Mouse (Mus musculus) forelimb bud, embryonic 11.5 days (tissue): ENCODE data around the gene Smok2b.
"Not testable (repeated sequence)": the region's sequence is repeated elsewhere in the genome, so short reads cannot be mapped to it uniquely, and the experiment has no call there.

Experiments used
- DNase-seq: peaks from one replicate; pipeline ENCODE4 v3.0.0-alpha.2; 2012; ENCODE audit warnings: low read depth, low spot score

Smok2b gene

GRCm38 (mm10) chr17:13229957-13230356 lies at the start of gene Smok2b:
TSS of gene Smok2b (plus strand) at chr17:13230257.
- DNase-seq: not testable (repeated sequence)

- DNase-seq: not testable (repeated sequence)
Measured at GRCm38 (mm10) chr17:13180491-13180890, 49.6 kb upstream of the Smok2b start.

- DNase-seq: not testable (repeated sequence)
Measured at GRCm38 (mm10) chr17:13182712-13183111, 47.3 kb upstream of the Smok2b start.

GRCm38 (mm10) chr17:13184514-13184913 lies 45.5 kb upstream of the Smok2b start:
- not testable (repeated sequence) for DNase-seq

GRCm38 (mm10) chr17:13186541-13186940 lies 43.5 kb upstream of the Smok2b start:
- not testable (repeated sequence) for DNase-seq

GRCm38 (mm10) chr17:13187621-13188020 lies 42.4 kb upstream of the Smok2b start:
- DNase-seq: not testable (repeated sequence)

- not testable (repeated sequence) for DNase-seq
Measured at GRCm38 (mm10) chr17:13188846-13189245, 41.2 kb upstream of the Smok2b start.

GRCm38 (mm10) chr17:13190836-13191583 lies 39.0 kb upstream of the Smok2b start:
- not testable (repeated sequence) for DNase-seq

- not testable (repeated sequence) for DNase-seq
Measured at GRCm38 (mm10) chr17:13196486-13196885, 33.6 kb upstream of the Smok2b start.

GRCm38 (mm10) chr17:13198812-13199211 lies 31.2 kb upstream of the Smok2b start:
- not testable (repeated sequence) for DNase-seq

- DNase-seq: not testable (repeated sequence)
Measured at GRCm38 (mm10) chr17:13199880-13200409, 30.1 kb upstream of the Smok2b start.

GRCm38 (mm10) chr17:13201551-13201950 lies 28.5 kb upstream of the Smok2b start:
- DNase-seq: not testable (repeated sequence)

GRCm38 (mm10) chr17:13202453-13203107 lies 27.5 kb upstream of the Smok2b start:
- not testable (repeated sequence) for DNase-seq

GRCm38 (mm10) chr17:13205247-13205646 lies 24.8 kb upstream of the Smok2b start:
- not testable (repeated sequence) for DNase-seq

- DNase-seq: no peak
Measured at GRCm38 (mm10) chr17:13206491-13206890, 23.6 kb upstream of the Smok2b start.

- not testable (repeated sequence) for DNase-seq
Measured at GRCm38 (mm10) chr17:13208460-13208859, 21.6 kb upstream of the Smok2b start.

- DNase-seq: no peak
Measured at GRCm38 (mm10) chr17:13212136-13212850, 17.8 kb upstream of the Smok2b start.

GRCm38 (mm10) chr17:13214169-13214568 lies 15.9 kb upstream of the Smok2b start:
- no peak for DNase-seq

GRCm38 (mm10) chr17:13215595-13215994 lies 14.5 kb upstream of the Smok2b start:
- DNase-seq: no peak

- no peak for DNase-seq
Measured at GRCm38 (mm10) chr17:13220888-13221287, 9.2 kb upstream of the Smok2b start, which contains the start of gene Smok2a. TSS of gene Smok2a (plus strand) at chr17:13221188.

GRCm38 (mm10) chr17:13221921-13222320 lies 8.1 kb upstream of the Smok2b start:
- DNase-seq: not testable (repeated sequence)

GRCm38 (mm10) chr17:13239461-13239860 lies 9.4 kb downstream of the Smok2b start:
- DNase-seq: not testable (repeated sequence)
